Mouse (Mus musculus) intestine, embryonic 16.5 days (tissue): ENCODE results near the gene Zfyve16. TPM values are rescaled to one million over a fixed set of nuclear protein-coding genes. Genes with fewer than 3 reads are reported as not detected.

Experiments used
- ATAC-seq: fragments of 200-750 bp; cut with Nextera tagmentation; 2 replicates; pipeline ENCODE4 v1.8.0; 2017; ENCODE audit warnings: moderate TSS enrichment, moderate library complexity
- H3K27ac ChIP-seq: fragments of 300-500 bp; sonication (generic); 2 replicates; pipeline ENCODE4 v1.5.1; 2014; ENCODE audit warnings: mild to moderate bottlenecking, low read length
- H3K27me3 ChIP-seq: fragments of 300-500 bp; sonication (generic); replicated peaks from 2 replicates; pipeline ENCODE4 v1.6.1; 2014; ENCODE audit warnings: low read length, control low read depth, mixed read lengths; ENCODE audit not compliant: control insufficient read depth, insufficient read depth
- H3K36me3 ChIP-seq: fragments of 300-500 bp; sonication (generic); 2 replicates; pipeline ENCODE4 v1.6.1; 2014; ENCODE audit warnings: low read length, control low read depth; ENCODE audit not compliant: control insufficient read depth, insufficient read depth
- H3K4me1 ChIP-seq: fragments of 300-500 bp; sonication (generic); 2 replicates; pipeline ENCODE4 v1.6.1; 2014; ENCODE audit warnings: low read length, control low read depth, mixed read lengths; ENCODE audit not compliant: control insufficient read depth, insufficient read depth
- H3K4me2 ChIP-seq: fragments of 300-500 bp; sonication (generic); 2 replicates; pipeline ENCODE4 v1.6.1; 2014; ENCODE audit warnings: low read depth, low read length, control low read depth
- H3K4me3 ChIP-seq: fragments of 300-500 bp; sonication (generic); 2 replicates; pipeline ENCODE4 v1.5.1; 2014; ENCODE audit warnings: mild to moderate bottlenecking, low read length
- H3K9ac ChIP-seq: fragments of 300-500 bp; sonication (generic); 2 replicates; pipeline ENCODE4 v1.6.1; 2014; ENCODE audit warnings: low read depth, low read length
- H3K9me3 ChIP-seq: fragments of 300-500 bp; sonication (generic); 2 replicates; pipeline ENCODE4 v1.6.1; 2016; ENCODE audit warnings: low read length, control low read depth; ENCODE audit not compliant: control insufficient read depth
- WGBS: fragments of 180-500 bp; shearing (Covaris S2); extraction: QIAGEN DNeasy Blood & Tissue Kit; methylation state at CpG from one replicate; pipeline ENCODE4 v1.1.7; 2014; 5-methylcytosine and 5-hydroxymethylcytosine counted together
- polyA plus RNA-seq: library from polyadenylated mRNA; unstranded; fragments of >200 nt; fragmentation: Nextera tagmentation; extraction: Ambion mirVana; gene quantifications from 2 replicates; pipeline ENCODE4 v1.2.1, GENCODE M21; 2015

Gene Zfyve16
- 5.5 and 6.3 TPM in 2 replicates for polyA plus RNA-seq

- Histone ChIP-seq H3K36me3 (no peaks in the 10 kb centered on the region), H3K27me3 (no peaks in the 10 kb centered on the region), H3K4me3 (peak within 1 kb of the TSS; percentile 79), H3K9me3 (no peaks in the 10 kb centered on the region), H3K4me2 (peak within 1 kb of the TSS; percentile 71), H3K9ac (peak within 1 kb of the TSS; percentile 85), H3K4me1 (peaks cover 8% of the 10 kb centered on the region), H3K27ac (peak within 1 kb of the TSS; percentile 97)
- 0% methylated on average over 46 of the region's 46 CpGs for WGBS
- peak; percentile 98 for ATAC-seq
Observed at GRCm38 (mm10) chr13:92530721-92531211, at the start of gene Zfyve16. Gene Zfyve16, minus strand, starts transcription at chr13:92530868.

- Histone ChIP-seq H3K4me1 (peaks cover 10% of the 10 kb centered on the region), H3K36me3 (no peaks in the 10 kb centered on the region), H3K27ac (no peak overlapping the region), H3K4me2 (no peak overlapping the region), H3K9me3 (no peaks in the 10 kb centered on the region), H3K9ac (no peak overlapping the region), H3K4me3 (no peak overlapping the region), H3K27me3 (no peaks in the 10 kb centered on the region)
- no peak for ATAC-seq
- 74% methylated on average over 4 of the region's 4 CpGs for WGBS
Observed at GRCm38 (mm10) chr13:92578210-92578609, 47.5 kb upstream of the Zfyve16 start.

GRCm38 (mm10) chr13:92576688-92577087, 46.0 kb upstream of the Zfyve16 start:
- no peak overlapping the region for H3K4me2 ChIP-seq
- no peaks in the 10 kb centered on the region for H3K9me3 ChIP-seq
- no peaks in the 10 kb centered on the region for H3K27me3 ChIP-seq
- no peak for ATAC-seq
- H3K27ac ChIP-seq: no peak overlapping the region
- H3K4me3 ChIP-seq: no peak overlapping the region
- H3K4me1 ChIP-seq: peaks cover 10% of the 10 kb centered on the region
- no peak overlapping the region for H3K9ac ChIP-seq
- H3K36me3 ChIP-seq: no peaks in the 10 kb centered on the region
- WGBS: 62% methylated on average over 6 of the region's 6 CpGs

GRCm38 (mm10) chr13:92576072-92576471, 45.4 kb upstream of the Zfyve16 start, which contains the start of gene Spz1:
Gene Spz1, minus strand, starts transcription at chr13:92576172.
- H3K9ac ChIP-seq: no peak within 1 kb of the TSS
- no peaks in the 10 kb centered on the region for H3K36me3 ChIP-seq
- H3K4me2 ChIP-seq: no peak within 1 kb of the TSS
- H3K27me3 ChIP-seq: no peaks in the 10 kb centered on the region
- H3K9me3 ChIP-seq: no peaks in the 10 kb centered on the region
- H3K27ac ChIP-seq: no peak within 1 kb of the TSS
- ATAC-seq: no peak
- peaks cover 8% of the 10 kb centered on the region for H3K4me1 ChIP-seq
- H3K4me3 ChIP-seq: no peak within 1 kb of the TSS

- H3K4me2 ChIP-seq: no peak overlapping the region
- peaks cover 5% of the 10 kb centered on the region; the same call in 1 of the 2 replicates for H3K4me1 ChIP-seq
- no peaks in the 10 kb centered on the region for H3K27me3 ChIP-seq
- H3K9me3 ChIP-seq: no peaks in the 10 kb centered on the region
- no peak overlapping the region for H3K9ac ChIP-seq
- H3K27ac ChIP-seq: no peak overlapping the region
- H3K36me3 ChIP-seq: no peaks in the 10 kb centered on the region
- WGBS: 66% methylated on average over 5 of the region's 5 CpGs
- no peak overlapping the region for H3K4me3 ChIP-seq
- no peak for ATAC-seq
Observed at GRCm38 (mm10) chr13:92559429-92559828, 28.8 kb upstream of the Zfyve16 start.

GRCm38 (mm10) chr13:92557229-92557628, 26.6 kb upstream of the Zfyve16 start:
- 30% methylated on average over 2 of the region's 2 CpGs for WGBS
- Histone ChIP-seq H3K9me3 (no peaks in the 10 kb centered on the region), H3K4me1 (peaks cover 5% of the 10 kb centered on the region; the same call in 1 of the 2 replicates), H3K9ac (no peak overlapping the region), H3K4me3 (no peak overlapping the region), H3K27me3 (no peaks in the 10 kb centered on the region), H3K36me3 (no peaks in the 10 kb centered on the region), H3K27ac (no peak overlapping the region), H3K4me2 (no peak overlapping the region)
- no peak for ATAC-seq

- Histone ChIP-seq H3K27ac (no peak overlapping the region), H3K4me2 (no peak overlapping the region), H3K9ac (no peak overlapping the region), H3K4me3 (no peak overlapping the region), H3K27me3 (no peaks in the 10 kb centered on the region), H3K9me3 (no peaks in the 10 kb centered on the region), H3K4me1 (peaks cover 5% of the 10 kb centered on the region; the same call in 1 of the 2 replicates), H3K36me3 (no peaks in the 10 kb centered on the region)
- 24% methylated on average over 8 of the region's 8 CpGs for WGBS
- ATAC-seq: no peak
Observed at GRCm38 (mm10) chr13:92556458-92557126, 25.9 kb upstream of the Zfyve16 start.

GRCm38 (mm10) chr13:92547093-92547492, 16.4 kb upstream of the Zfyve16 start:
- Histone ChIP-seq H3K27ac (no peak overlapping the region), H3K27me3 (no peaks in the 10 kb centered on the region), H3K9ac (no peak overlapping the region), H3K9me3 (peaks cover 10% of the 10 kb centered on the region), H3K36me3 (no peaks in the 10 kb centered on the region), H3K4me1 (no peaks in the 10 kb centered on the region), H3K4me2 (no peak overlapping the region), H3K4me3 (no peak overlapping the region)
- ATAC-seq: no peak
- WGBS: 75% methylated on average over 4 of the region's 4 CpGs

- 76% methylated on average over 6 of the region's 6 CpGs for WGBS
- no peaks in the 10 kb centered on the region for H3K4me1 ChIP-seq
- ATAC-seq: no peak
- no peak overlapping the region for H3K4me3 ChIP-seq
- H3K9me3 ChIP-seq: no peaks in the 10 kb centered on the region
- no peak overlapping the region for H3K9ac ChIP-seq
- H3K36me3 ChIP-seq: no peaks in the 10 kb centered on the region
- no peak overlapping the region for H3K27ac ChIP-seq
- no peaks in the 10 kb centered on the region for H3K27me3 ChIP-seq
- no peak overlapping the region for H3K4me2 ChIP-seq
Observed at GRCm38 (mm10) chr13:92540997-92541396, 10.3 kb upstream of the Zfyve16 start.
